Mouse (Mus musculus): ENCODE measurements at regions not wholly inside any gene's neighbourhood (a gene's known extent, or its start where the extent isn't known, plus 50 kb on each side); places are given as distances from the start of the nearest gene placed in this dataset.

DNA sequence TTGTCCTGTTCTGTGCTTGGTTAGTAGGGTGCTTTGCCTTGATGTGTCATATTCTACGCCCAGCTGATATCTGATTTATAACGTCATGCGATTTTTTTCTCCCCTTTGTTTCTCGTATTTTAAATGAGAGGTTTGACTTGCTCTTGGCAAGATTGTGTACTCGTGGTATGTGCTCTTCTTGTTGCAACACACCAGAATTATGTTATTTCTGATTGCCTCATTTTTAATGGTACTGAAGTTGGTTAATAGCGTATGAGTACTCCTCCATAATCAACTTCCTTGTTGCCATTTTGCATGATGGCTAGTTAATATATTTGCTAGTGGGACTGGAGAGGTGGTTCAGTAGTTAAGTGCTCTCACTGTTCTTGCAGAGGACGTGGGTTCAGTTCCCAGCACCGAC, 180.1 kb upstream of the Cdkn2b start:
- DNase-seq: no peak

DNA sequence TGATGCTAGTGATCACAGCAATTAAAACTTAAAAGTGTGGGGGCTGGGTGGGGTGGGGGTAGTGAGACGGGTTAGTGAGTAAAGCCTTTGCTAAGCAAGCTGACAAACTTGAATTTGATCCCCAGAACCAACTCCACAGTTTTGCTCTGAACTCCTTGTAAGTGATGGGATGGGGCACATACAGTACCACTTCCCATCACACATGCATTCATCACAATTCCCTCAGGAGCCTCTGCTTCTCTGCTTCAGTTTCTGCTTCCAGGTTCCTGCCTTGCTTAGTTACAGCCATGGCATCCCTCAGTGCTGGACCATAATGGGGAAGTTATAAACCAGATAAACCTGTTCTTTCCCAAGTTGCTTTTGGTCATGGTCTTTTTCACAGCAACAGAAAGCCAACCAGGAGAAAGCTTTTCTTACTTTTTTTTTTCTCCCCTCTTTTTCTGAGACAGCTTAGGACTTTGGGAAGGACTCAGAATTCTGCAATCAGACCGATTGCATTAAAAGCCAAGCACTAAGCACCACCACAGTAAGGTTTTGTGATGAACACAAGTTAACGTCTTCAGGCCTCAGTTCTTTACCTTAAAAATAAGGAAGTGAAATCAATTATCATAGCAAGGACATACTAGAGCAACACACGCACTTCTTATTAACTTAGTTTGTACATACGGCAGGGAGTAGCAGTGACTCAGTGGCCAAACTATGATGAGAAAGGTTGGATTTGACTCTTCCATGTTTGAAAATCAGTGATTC, 176.8 kb upstream of the Cdkn2b start:
- DNase-seq: no peak

DNA sequence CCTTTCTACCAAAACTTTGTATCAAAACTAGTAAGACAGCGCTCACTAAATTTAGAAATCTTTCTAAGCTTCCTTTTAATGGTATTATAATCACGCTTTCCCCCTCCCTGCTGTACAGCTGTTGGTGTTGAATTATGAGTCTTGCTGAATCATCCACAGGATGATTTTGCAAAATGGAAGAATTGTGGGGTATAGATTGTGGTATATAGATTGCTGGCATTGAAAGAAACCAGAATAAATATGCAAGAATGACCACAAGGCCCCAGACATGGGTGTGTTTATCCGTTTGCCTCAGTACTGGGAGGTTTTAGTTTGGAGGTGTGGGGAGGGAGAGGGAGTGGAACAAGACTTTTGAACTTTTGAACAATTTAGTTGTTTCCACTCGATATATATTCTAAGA, 176.1 kb upstream of the Cdkn2b start:
- DNase-seq: no peak

DNA sequence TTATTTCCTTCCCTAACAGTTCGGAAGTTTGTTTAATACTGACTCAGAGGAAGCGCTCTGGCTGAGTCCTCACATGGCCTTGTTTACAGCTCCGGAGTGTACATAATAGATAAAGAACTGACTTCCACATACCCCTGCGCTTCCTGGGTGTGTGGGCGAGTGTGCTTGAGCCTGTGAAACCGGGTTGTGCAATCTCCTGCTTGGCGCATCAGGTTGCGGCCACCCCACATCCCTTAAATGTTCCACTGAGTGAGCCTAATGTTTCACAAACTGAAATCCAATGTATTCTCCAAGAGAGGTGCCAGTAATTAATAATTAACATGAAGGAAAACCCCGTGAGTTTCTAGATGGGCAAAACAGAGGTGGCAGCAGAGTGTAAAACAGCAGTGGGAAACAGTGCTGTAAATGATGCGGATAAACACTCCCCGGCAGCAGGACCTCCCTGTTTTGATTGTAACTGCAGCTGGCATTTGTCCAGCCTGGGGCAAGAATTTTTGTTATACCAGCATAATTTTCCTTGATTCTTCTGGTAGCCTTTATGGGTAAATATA, 175.2 kb upstream of the Cdkn2b start:
- DNase-seq: no peak

DNA sequence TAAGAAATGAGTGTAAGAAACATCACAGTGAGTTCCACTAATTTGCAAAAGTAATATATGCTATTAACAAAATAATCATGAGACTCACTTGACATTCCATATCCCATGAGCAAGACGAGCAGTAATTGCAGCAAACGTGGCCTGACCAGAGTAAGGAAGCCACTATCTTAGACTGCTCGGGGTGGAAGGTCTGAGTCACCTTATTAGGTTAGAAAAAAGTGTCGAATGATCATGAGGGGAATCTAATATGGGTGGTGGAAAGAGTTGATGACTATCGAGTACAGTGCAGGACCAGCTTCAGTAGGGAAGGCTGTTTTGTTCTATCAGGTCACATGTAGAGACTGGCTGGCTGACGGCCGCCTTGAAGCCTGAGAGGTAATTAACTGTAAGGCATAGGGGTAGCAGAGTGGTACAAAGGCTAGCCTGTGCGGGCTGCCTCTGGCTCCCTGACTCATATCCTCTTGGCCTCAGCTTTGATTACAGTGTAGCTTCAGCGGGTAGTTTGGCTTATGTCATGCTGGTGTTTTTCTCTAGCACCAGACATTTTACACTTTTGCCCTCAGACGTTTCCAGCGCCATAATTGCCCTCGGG, 167.9 kb upstream of the Cdkn2b start:
- no peak for DNase-seq

DNA sequence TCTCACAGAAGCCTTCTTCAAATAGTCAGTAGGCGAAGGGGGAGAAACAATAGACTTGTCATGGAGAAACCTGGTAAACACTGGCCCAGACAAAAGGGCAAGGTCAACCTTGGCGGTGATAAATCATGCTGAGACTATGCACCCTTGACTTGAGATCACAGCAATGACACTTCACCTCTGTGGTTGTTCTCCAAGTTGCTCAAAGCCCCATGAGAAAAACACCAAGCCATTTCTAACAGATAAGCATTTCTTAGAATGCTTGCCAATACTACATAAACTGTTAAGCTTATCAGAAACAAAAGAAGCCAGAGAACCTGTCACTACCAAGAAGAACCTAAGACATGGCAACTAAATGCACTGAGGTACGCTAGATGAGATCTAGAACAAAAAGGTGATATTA, 165.0 kb upstream of the Cdkn2b start:
- DNase-seq: no peak

DNA sequence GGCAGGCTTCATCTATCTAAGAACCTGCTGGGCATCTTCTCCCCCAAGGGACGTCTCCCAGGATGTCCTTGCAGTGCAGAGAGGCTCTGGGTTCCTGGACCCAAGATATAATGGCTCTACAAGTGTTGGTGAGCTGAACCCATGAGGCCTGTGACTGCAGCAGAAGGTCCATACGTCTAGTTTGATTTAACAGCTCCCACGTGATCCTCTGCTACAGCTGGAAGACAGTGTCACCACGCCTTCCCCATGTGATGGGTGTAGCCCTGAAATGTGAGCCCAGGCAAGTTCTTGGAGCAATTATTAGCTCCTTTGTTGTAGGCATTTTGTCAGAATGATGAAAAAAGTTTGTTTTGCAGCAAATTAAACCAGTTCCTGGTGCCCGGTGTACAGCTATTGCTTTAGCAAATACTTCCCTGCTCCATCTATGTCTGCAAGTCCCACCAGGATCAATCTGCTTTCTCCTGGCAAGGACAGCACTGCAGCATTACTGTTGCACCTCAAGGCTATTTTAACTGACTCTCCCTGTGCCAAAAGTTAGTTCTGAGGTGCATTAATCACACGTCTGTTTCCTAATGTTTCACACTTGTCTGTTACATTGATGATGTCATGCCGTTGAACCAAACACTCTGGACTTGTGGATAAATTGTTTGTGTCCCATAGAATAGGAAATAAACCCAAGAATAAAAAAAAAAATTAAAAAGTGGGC, 164.2 kb upstream of the Cdkn2b start:
- no peak for DNase-seq

DNA sequence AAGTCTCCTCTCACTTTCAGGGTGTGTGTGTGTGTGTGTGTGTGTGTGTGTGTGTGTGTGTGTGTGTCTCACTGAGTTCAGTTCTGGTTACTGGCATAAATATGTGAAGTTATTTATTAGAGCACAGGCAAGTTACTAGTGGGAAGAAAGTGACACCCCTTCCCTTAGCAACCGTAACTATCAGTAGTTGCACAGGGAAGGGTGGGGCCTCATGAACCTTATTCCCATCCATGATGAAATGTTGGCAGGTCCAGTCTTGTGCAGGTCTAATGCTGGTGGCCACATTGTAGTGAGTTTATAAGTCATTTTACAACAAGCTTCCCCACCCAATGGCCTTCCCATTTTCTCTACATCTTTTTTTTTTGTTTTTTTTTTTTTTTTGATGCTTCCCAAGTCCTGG, 160.6 kb upstream of the Cdkn2b start:
- no peak for DNase-seq

DNA sequence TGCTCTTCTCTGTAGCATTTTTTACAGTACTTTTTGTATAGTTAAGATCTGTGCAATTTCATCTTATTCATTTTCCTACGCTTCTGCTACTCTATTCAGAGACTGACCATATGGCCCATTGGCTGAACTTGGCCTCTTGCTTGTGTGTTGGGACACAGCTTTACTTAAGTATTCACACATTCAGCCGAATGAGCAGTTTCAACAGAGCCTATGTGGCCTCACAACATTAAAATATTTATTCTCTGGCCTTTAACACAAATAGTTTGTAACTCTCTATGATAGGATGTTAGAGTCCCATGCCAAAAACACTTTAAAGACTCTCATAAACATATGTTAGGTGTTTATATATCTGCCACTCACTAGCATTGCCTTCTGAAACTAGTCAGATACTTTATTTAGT, 159.9 kb upstream of the Cdkn2b start:
- DNase-seq: no peak

DNA sequence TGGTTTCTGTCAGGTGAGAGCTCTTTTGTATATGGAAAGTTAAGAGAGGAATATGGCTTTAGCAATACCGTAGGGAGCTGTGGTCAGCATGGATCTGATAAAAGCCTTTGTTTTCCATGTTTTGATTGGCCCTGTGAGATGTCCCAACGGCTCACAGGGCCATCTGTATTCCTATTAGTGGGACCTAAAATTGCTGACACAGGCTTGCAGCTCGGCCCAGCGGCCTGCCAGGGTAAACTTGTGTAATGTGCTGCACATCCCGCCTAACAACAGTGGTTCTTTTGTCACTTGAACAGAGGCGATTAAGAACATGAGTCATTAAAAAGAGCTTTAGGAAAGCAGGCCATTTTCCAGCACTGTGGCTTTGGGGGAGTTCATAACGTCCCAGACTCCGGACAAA, 159.0 kb upstream of the Cdkn2b start:
- DNase-seq: no peak

DNA sequence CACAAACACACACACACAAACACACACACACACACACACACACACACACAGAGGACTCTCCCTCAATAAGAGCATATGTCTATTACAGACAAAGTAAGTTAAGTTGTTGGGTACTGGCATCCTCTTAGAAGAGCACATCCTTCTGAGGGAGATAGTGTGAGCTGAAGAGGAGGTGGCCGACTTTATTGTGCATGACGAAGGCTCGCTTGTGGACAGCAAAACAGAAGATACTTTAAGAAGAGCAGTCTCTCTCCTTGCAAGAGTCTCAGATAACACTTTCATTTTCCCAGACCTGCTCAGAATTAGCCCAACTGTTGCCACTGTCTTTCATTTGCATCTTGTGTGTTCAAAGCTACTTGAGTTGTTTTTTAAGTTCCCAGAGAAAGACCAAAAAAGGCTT, 158.6 kb upstream of the Cdkn2b start:
- DNase-seq: no peak

DNA sequence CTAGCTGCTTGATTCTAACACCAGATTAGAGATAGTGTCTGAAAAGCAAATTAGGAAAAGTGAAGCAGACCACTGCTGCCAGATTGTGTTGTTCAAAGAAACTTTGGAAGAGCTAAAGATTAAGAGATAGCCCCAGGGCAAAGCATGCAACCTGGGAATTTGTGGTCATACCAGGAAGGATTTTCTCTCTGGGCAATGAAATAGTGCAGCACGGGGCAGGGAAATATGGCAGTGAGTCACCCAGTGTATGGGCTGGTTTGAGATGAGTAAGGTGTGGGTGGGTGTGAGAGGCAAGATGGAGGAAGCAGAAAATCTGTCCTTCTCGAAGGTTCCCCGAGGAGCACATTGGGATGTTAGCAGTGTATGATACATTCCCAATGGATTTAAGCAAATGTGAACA, 155.9 kb upstream of the Cdkn2b start:
- DNase-seq: no peak

DNA sequence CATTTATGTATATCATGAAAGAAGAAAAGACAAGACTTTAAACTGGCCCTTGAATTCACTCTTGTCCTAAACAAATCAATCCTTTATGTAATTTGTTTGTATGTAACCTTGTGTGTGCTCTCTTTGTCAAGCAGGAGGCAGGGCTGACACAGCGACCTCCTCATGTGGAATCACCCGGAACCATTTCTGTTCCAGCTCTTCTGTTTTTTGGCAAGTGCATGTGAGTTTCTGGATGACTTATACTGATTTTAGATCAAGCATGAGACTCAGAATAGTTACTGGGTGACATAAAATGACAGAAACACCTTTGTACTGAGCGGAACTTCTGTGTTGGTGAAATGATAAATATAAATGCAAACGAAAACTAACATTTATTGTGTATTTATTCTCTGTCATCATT, 152.3 kb upstream of the Cdkn2b start:
- DNase-seq: no peak

DNA sequence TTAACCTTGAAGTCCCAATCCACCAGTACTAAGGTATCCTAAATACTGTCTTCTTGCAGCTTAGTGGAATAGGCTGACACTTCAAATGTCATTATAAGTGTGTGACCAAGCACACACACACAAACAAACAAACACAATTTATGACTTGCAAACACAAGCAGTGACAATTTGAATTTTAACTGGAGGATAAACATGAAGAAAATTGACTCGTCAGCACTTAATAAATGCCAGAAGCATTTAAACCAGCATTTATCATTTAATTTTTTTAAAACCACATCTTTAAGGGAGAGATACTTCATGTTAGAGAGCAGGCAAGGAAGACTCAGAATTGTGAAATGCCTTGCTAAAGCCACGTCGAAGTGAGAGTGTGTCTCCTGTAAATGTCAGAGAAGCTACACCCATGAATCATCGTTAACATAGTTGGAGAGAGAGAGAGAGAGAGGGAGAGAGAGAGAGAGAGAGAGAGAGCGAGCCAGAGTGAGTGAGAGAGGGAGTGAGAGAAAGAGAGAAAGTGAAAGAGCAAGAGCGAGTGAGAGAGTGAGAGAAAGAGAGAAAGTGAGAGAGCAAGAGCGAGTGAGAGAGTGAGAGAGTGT, 149.4 kb upstream of the Cdkn2b start:
- no peak for DNase-seq

DNA sequence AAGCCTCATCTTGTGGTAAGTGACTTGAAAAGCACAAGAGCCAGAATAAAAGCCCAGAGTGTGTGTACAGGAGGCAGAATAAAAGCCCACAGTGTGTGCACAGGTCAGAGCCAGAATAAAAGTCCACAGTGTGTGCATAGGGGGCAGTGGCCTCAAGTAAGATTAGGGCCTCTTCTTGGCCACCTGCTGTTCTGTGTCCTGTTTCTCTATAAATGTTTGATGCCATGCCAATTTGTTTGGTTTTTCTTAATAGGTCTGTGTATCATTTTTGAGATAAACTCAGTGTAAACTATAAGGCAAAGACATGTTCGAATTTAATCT, 148.5 kb upstream of the Cdkn2b start:
- DNase-seq: no peak

DNA sequence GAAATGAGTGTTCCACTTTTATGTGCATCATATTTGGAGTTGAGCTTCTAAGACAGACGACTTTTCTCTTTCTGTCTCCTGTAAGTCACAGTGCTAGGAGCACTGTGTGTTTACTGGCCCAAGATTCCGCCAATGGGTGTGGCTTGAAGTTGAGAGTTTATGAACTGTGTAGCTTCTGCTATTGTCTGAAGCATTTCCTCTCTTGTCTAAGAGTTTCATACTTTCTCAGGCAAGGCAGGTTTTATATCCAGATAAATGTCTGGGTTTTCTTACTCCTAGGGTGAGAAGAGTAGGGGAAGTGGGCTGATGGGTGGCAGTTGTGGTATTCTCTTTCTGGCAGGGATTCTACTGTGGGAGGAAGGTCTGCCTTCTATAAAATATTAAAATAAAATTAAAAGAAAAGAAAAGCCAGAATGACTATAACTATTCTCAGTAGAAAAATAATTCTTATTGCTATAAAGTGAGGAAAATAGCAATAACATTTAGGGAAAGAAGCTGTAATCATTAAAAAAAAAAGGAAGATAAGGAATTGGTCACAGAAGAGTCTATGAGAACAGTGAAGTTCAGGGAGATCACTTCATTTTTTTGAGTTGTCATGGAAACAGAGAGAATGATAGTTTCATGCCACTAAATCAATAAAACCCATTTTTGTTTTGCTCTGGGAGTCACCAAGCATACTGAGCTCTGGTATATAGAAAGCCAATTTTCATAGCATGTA, 147.9 kb upstream of the Cdkn2b start:
- DNase-seq: no peak

DNA sequence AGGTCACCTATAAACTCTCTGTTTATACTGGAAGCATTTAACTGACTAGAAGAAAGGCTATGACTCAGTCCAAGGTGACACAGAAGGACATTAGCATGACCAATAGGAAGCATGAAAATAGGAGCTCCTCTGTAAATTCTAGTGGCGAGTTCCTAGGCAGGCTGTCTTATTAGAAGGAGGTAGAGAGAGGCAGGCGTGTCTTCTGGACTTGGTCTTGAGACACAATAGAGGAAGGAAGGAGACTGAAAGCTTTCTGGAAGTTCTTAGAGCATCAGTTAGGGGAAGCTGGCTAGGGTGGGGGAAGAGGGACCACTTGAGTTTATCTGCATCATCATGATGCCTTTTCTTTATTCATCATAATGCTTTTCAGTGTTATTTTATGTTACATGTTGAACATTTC, 147.0 kb upstream of the Cdkn2b start:
- no peak for DNase-seq

DNA sequence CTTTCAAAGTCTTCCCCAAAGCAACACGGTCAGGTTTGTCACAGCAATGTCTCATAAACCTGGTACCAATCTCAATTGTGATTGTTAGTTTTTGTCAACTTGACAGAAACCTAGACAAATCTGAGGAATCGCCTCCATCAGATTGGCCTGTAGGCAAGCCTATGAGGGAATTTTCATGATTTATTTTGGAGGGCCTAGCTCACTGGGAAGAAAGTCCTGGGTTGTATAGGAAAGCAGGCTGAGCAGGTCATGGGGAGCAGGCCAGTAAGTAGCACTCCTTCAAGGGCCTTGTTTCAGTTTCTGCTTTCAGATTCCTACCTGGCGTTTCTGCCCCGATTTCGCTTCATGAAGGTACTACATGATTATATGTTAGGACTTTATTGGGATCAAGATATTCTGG, 144.1 kb upstream of the Cdkn2b start:
- no peak for DNase-seq

DNA sequence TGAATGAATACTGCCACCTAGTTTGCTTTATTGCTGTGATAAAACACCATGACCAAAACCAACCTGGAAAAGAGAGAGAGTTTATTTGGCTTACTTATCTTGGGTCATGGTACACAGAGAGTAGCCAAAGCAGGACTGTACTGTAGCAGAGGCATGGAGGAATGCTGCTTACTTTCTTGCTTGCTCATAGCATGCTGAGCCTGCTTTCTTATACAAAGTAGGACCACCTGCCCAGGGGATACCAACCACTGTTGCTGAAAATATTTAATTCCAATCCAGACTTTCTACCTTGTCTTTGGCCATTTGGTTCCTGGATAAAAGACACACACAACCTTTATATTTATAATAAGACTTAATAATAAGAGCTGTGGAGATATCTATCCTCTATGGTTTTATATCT, 142.2 kb upstream of the Cdkn2b start:
- DNase-seq: no peak

DNA sequence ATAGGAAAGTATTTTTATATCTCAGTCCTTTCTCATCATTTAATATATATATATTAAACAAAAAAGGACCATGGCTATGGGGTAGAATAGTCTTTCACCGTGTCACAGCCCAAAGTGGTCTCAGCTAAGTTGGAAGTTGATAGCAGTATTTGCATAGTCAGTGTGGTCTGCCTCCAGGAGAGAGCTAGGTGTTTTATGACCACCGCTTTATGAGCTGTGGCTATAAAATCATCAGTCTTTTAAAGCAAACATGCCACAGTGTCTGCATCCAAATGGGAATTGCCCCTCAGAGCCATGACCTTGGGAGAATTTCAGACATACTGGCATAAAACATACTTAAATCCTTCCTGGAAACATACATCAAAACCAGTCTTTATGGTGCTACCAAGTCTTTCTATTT, 140.9 kb upstream of the Cdkn2b start:
- DNase-seq: no peak

DNA sequence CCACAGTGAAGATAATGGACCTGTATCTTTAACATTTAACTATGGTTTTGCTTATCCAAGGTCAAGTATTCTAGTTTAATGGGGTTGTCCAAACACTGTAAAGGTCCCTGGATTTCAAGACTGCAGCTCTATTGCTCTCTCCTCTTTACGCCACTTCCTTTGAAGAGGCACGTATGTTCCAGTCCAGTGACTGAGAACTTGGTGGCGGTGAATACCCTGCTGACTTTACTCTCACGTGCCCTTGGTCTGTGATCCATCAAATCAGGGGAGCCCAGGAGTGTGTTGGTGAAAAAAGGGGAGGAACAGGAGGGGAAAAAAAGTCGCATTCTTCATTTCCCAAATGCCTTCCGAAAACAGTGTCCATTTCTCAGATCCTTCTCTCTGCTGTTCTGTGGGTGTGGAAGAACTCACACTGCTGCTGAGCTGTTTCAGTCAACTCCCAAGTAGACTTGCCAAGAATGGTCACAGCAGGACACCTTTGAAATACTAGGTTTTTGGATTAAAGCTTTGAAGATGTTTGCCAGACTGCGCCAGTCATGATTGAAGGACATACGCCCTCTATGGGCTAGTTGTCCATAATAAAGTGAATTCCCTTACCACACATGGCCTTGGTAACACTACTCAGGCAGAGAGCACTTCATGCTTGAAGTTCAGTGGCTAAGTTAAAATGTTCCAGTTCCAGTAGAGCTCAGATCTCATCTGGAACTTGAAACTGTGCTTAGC, 136.1 kb upstream of the Cdkn2b start:
- DNase-seq: no peak

DNA sequence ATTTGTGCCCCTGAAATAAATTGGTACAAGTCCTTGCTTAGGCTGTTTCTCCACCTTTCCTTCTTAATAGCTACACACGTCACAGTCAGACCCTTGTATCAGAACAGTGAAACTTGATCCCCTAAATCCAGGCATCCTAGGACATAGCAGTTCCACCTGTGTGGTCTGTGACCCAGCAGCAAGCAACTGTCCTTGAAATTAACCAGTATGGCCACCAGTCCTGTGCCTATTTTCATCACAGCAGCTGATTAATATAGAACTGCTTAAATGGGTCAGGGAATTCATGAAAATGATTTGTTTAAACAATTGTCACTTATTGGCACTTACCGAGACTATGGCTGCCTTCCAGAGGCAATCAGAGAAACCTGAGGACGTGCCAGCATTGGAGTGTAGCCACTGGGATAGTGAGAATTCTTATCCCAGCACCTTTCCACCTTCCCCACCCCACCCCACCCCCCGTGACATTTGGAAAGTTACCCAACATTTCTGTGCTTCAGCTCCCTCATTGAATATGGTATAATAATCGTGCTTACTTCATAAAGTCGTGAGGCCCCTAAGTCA, 135.4 kb upstream of the Cdkn2b start:
- DNase-seq: no peak
